Mouse (Mus musculus) spleen, postnatal 4 days (tissue): Measurements from ENCODE around the gene Gm2000.
"Not testable (repeated sequence)": the region's sequence is repeated elsewhere in the genome, so short reads cannot be mapped to it uniquely, and the experiment has no call there.

Experiments
- DNase-seq, 2 experiments: peaks; one replicate each; pipeline ENCODE4 v3.0.0; 2022; ENCODE audit warnings: low spot score in 2 of 2

The Gm2000 gene

DNA sequence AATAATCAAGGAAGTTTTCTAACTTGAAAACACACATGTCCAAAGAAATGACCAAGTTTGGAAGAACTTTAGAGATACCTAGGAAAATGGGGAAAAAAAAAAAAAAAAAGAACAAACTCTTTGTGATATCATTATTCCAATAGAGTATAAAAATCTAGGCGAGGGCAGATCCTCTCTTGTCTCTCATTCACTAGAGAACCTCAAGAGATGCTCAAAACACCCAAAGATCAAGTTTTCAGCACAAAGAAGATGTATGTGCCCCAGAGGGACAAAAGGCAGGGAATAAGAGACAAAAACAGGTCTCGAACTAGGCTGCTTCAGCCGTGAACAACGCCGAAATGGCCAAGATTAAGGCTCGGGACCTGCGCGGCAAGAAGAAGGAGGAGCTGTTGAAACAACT is at the start of gene Gm2000:
Gm2000 (plus strand) TSS at position 301 of the 400 bp plus-strand sequence.
- no peak for DNase-seq

DNA sequence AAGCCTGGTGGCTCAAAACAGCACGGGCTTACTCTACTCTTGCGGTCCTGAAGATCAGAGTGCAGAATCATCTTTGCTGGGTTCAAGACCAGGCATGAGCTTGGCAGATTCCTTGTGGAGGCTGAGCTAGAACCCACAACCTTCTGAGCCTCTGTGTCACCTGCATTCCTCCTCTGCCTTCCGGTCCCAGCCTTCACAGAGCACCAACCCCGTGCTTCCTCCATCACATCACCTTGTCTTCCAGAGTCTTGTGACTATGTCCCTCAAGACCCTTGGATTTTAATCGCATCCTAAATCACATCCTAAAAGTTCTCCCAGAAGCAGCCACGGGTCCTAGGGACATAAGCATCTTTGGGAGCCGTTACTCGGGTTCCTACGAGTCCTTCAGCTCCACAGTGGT is 42.7 kb upstream of the Gm2000 start:
- DNase-seq = no peak

DNA sequence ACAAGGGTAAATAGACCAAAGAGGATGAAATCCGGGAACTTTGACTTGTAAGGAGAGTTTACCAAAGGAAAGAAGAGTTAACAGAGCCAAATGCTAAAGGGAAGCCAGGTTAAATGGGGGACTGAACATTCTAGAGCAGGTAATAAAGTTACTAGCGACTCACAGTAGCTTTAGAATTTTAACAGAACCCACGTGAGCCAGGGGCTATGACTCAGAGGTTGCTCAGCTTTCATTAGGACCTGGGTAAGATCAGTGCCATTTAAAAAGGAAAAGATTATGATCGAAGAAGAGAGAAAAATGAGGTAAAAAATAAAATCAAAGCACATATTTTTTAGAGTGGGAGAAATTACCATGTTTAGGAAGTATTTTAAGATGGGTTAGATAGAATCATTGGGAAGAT is 25.0 kb upstream of the Gm2000 start:
- DNase-seq = no peak

DNA sequence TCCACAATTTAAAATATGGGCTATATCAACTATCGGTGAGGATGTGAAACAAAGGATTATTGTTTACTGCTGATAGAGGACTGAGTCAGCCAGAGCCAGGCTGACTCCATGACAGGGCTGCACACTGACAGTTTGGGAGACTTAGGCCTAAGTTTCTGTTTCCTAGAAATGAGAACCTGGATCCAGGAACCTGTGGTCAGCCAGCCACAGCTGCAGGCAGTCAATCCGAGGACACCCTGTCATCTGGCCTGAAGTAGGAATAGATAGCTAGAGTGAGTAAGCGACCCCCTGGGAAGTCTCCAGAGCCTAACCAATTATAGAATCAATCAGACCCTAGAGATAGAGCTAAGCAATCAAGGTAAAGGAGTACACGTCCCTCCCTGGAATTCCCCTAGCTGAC is 21.4 kb upstream of the Gm2000 start:
- DNase-seq = no peak

DNA sequence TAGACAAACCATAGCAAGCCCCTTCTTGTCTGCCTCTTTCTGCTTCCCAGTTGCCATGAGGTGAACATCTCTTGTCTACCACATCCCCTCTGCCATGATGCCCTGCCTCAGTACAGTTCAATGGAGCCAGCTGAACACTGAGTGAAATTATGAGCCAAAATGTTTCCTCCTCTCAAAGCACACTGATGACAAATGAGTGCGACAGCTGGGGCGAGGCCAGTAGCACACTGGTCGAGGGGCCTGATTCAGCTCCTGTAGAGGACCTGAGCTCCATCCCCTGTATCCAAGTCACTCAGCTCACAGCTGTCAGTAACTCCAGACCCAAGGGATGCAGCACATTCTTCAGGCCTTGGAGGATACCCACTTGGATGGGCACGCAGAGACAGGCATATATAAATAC is 20.2 kb upstream of the Gm2000 start:
- no peak for DNase-seq

DNA sequence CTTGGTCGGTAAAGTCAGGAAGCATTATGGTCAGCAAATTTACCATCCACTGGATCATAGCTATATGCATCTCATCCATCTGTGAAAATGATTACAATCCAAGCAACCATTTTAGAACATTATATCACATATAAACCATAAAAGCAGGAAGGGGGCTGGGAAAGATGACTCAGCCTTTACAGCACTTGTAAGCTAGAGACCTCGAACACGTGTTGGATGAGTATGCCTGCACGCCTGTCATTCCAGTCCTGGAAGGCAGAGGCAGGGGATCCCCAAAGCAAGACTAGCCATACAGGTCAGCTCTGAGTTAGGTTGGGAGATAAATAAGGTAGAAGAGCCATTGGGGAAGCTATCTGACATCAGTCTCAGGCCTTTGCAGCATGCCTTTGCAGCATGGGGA is 16.8 kb upstream of the Gm2000 start:
- DNase-seq = no peak

DNA sequence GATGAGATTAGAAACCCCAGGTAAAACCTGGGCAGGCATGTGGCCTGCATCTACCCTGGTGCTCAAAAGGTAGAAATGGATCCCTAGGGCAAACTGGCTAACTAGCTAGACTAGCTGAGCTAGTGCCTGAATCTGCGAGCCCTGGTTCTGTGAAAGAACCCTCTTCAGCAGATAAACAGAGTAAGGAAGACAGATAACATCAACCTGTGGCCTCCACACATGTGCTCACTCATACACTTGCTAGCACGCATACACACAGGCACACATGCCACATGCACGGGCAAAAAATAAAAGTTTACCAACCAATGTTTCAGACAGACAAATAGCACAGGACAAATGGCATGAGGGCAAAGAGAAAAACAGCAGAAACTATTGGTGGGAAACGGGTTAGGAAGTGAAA is 15.4 kb upstream of the Gm2000 start:
- DNase-seq = no peak

DNA sequence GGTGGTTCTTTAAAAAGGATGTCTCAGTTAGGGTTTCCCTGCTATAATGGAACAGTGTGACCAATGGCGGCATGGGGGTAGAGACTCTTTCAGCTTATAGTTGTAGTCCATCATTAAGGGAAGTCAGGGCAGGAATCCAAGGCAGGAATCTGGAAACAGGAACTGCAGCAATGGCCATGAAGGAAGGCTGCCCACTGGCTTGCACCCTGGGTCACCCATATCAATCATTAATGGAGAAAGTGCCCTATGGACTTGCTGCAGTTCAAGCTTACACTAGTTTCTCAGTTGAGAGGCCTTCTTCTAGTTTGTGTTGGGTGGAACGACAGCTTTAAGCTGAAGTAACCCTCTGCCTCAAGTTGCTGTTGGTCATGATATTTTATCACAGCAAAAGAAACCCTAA is 13.4 kb upstream of the Gm2000 start:
- no peak for DNase-seq

DNA sequence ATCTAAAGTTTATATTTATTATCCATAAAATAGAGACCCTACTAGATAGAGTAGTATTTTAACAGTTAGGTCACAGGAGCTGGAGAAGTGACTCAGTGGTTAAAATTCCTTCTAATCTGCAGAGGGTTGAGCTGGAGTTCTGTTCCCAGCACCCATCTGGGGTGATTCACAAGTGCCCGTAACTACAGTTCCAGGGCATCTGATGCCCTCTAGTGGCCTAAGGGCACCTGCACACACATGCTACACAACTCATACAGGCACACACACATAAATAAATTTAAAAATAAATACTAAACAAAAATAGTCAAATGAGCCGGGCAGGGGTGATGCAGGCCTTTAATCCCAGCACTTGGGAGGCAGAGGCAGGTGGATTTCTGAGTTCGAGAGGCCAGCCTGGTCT is 15.4 kb downstream of the Gm2000 start:
- no peak for DNase-seq

DNA sequence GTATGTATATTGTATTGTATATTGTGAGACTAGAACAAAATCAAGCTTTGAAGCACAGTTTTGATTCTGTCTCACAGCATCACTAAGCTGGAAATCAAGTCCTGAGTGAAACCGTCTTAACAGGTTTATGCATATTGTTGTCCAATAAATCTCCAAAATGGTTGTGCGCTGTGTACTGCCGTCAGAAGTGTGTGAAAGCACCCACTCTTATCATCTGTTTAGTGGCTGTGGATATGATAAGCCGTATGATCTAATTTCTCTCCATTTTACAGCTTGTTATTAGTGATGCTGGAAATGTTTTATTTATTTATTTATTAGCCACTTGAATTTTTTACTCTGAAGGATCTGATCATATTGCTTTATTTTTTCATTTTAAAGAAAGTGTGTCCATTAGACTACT is 20.4 kb downstream of the Gm2000 start:
- no peak for DNase-seq

DNA sequence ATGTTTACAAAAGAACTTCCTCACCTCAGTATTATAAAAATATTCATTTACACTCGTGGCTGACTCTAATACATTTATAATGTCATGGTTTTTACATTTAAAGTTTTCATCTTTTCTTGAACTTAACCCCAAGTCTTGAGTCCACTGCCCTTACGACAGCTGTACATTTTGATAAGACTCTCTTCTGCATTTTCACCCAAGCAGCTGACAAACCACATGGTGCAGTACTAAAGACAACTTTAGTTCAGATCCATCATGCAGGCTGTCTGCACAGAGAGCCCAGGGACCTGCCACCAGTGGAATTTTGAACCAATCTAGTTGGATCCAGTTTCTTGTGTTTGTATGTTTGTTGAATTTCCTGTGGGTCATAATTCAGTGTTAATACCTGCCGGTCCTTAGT is 21.0 kb downstream of the Gm2000 start:
- DNase-seq = no peak

DNA sequence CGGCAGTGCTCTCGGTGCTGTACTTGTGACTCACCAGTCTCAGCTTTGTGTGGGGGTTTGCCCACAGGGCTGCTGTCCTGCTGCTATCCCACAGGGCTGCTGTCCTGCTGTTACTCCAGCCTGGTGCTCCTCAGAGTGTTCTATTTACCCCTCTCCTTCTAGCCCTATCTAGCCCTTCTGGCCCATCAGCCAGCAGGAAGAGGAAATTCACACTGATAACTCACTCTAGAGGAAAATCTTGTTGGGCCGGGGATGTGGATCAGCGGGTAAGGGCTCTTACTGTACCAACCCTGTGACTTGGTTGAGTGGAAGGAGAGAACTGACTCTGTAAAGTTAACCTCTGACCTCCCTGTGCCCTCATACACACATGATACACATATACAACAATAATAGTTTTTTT is 27.3 kb downstream of the Gm2000 start:
- no peak for DNase-seq

DNA sequence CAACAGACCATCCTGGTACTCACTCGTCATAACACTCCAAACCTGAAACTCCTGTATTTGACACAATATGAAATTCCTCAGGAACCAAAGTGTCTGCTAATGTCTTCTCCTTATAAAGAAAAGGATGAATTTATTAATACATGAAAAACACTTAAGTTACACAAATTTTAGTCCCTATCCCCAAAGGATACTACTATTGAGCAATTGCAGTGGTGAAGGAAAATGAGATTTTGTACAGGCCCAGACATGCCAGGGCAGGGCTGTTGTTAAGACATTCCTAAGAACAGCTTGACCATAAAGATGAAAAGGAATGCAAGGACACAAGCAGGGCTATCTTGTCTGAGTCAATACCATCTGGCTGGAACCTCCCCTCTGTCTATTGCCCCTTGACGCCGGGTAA is 34.3 kb downstream of the Gm2000 start:
- DNase-seq = not testable (repeated sequence)

DNA sequence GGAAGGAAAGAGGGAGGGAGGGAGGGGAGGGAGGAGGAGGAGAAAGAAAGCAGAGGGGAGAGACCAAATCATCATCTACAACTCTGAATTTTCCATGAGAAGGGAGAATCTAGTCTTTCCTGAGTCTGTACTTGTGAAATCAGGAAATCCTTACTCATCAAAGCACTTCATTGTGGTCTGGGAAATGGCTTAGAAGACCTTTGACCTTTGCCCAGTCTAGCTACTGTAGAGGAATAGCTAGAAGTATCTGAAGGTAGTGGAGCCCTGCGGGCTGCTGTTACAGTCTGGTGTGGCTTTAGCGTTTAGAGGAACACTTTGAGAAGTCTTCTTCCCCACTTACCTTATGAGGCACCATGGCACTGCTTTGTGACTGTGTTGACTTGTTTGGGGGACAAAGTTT is 36.7 kb downstream of the Gm2000 start:
- DNase-seq = no peak

DNA sequence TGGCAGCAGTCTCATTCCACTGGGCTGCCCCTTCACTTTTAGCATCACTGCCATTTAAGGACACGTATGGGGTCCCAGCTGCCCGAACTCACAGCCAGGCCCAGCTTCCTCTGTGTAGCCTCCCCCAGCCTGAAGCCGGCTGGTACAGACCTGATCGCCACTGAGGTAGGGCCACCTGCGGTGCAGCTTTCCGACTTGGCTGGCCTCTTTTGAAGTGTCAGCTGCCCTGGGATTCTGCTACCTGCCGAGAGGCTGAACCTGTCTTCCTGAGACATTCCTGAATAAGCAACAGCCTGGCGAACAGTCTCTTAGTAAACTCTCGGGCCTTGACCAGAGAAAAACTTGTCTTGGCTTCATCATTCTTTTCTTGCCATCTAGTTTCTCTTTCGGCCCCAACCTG is 37.4 kb downstream of the Gm2000 start:
- no peak for DNase-seq

DNA sequence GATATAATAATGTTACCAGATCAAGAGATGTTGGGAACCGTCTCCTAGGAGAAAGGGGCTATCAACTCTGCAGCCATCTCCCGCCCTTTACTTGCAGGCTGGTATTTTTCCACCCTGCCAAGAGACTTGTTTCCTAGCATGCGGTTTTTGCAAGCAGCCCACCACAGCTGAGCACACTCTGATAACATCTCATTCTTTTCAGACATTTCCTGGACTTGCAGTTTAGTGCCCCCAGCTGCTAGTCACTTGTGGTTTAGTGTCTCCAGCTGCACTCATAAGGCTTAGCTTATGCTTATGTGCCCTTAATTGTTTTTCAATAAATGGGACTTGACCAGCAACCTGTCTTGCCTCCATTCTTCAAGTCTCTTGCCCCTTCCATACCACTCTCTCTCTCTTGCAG is 42.2 kb downstream of the Gm2000 start:
- DNase-seq = no peak

DNA sequence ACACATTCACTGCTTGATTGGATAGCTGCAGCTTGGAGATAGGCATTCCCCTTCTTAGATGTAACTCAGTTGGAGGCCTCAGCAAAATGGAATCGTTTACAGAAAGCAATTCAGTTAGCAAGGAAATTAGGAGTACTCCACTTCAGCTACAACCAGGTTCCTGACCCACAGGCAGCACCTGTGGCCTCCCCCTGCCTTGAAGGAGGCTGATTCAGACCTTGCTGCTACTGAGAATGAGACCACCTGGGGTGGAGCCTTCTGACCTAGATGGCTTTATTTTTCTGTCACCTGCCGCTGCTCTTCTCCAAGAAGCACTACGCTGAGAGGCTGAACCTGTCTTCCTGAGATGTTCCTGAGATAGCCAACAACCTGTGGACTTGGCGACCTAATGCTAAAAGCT is 42.7 kb downstream of the Gm2000 start:
- DNase-seq = no peak
